Mouse (Mus musculus): Measurements from ENCODE around the gene Fam160b1.

Gene Fam160b1

DNA sequence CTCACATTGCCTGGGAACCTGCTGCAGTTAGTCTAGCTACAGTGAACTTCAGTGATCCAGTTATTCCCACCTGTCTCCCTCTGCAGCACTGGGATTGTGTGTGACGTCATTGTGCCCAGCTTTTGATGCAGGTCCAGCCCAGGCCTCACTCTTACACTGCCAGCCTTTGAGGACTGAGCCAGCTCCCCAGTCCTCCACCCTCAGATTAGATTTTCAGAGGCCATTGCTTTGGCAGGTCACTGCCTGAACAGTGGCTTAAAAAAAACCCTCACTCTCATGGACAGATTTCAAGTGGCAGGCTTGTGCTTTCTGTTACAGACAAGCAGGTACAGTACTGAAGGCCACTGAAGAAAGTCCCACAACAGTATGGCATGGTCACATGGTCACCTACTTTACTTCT lies 15.8 kb upstream of the Fam160b1 start:
- no peak for DNase-seq (ENCODE audit: low spot score in 2 of 2)

GRCm38 (mm10) chr19:57349096-57349495 lies 11.4 kb upstream of the Fam160b1 start:
- no peak for DNase-seq (ENCODE audit: low spot score in 2 of 2)

- DNase-seq (ENCODE audit: low spot score in 2 of 2): no peak
Observed at GRCm38 (mm10) chr19:57352337-57352935, 8.0 kb upstream of the Fam160b1 start.

- no peak for DNase-seq (ENCODE audit: low spot score in 2 of 2)
Observed at GRCm38 (mm10) chr19:57353228-57353627, 7.3 kb upstream of the Fam160b1 start.

GRCm38 (mm10) chr19:57354050-57354449 lies 6.4 kb upstream of the Fam160b1 start:
- no peak for DNase-seq (ENCODE audit: low spot score in 2 of 2)

- no peak for DNase-seq (ENCODE audit: low spot score in 2 of 2)
Observed at GRCm38 (mm10) chr19:57354715-57355114, 5.8 kb upstream of the Fam160b1 start.

GRCm38 (mm10) chr19:57355451-57356251 lies 4.8 kb upstream of the Fam160b1 start:
- DNase-seq (ENCODE audit: low spot score in 2 of 2): no peak

DNA sequence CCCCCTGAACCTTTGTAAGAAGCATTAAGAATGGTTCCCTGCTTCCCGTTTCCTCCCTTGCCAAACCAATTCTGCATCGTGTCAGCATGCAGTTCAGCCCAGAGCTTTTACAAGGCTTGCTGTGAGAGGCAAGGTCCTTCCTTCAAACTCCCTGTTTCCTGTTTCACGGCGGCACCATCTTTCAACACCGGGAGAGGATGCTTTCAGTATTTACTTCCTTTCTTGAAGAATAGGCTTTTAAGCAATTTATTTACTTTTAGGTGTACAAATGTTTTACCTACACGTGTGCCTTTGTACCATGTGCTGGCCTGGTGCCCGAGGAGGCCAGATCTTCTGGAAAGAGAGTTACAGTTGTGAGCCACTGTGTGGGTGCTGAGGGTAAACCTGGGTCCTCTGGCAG lies 4.2 kb upstream of the Fam160b1 start:
- no peak for DNase-seq (ENCODE audit: low spot score in 2 of 2)

DNA sequence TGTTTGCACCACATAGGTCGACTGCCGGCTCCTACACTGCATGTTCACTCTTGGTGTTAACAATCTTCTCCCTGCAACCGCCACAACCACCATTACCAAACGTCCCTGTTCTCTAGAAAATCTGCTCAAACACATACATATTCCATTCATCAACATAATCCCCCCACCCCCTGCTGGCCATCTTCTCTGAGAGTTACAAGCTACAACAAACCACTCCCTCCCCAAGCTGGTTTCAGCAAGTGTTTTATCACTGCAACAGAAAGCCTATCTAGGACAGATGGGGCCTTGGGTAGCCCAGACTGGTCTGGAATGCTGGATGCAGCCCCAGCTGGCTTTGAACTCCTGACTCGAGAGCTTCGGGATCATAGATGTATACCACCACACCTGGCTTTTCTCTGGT lies 3.2 kb upstream of the Fam160b1 start:
- DNase-seq (ENCODE audit: low spot score in 2 of 2): no peak

DNA sequence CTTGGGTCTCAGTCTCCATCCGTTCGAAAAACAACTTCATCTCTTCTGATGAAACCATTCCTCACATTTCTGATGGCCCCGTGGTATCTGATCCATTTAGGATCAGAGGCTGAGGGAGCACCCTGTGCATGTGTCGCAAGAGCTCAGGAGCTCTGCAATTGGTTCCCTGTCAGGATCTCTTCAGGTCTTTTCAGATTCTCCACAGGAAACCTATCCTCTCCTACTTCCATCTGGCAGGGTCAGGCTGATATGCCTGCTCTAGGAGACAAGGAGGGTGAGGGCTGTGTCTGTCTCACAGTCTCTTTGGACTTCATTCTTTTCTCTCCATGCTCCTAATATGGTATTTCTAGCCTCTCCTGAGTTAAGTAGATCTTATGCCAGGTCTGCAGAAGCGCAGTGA lies 2.7 kb upstream of the Fam160b1 start:
- DNase-seq (ENCODE audit: low spot score in 2 of 2): no peak

DNA sequence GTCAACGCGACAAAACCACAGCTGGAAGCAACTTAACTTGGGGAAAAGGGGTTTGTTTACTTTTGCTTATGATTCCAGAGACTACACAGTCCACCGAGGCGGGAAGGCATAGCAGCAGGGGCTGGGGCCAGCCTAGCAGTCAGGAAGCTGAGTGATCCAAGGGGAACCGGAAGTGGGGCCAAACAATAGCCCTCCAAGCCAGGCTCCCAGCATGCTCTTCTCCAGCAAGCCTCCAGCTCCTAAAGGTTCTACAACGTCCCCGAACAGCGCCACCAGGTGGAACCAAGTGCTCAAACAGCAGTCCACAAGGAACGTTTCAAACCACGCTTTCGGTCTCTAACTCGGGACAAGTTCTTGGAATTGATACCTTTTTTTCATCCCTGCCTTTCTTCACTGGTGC lies 2.2 kb upstream of the Fam160b1 start:
- peak; percentile 48 to 78 for DNase-seq (ENCODE audit: low spot score in 2 of 2)

DNA sequence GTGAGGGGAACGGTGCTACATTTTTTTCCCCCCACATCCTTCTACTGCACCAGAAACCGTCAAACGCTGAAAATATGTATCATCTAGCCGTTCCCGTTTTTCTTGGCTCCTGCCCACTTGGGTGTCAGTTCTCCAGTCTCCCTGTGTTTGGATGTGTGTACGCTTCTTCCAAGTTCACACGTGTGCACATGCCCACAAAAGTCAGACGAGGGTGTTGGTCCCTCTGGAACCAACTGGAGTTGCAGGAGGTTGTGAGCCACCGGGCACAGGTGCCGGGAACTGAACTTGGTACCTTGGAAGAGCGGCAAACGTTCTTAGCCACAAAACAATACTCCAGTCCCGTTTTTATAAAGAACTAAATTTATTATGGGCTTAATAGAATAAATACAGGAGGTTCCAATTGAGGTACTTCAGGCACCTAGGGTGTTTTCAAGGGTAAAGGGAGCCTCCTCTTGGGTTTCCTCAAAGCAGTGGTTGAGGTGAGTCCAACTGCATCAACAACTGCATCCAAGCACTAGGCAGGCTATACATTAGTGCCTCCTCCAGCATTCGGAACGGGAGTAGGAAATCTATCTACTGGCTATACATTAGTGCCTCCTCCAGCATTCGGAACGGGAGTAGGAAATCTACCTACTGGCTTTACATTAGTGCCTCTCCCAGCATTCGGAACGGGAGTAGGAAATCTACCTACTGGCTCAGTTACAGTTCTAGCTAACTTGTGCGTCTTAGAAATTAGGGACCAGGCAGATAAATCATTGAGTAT lies 1.5 kb upstream of the Fam160b1 start:
- no peak for DNase-seq (ENCODE audit: low spot score in 2 of 2)

GRCm38 (mm10) chr19:57359701-57360326 lies 666 bp upstream of the Fam160b1 start:
- DNase-seq (ENCODE audit: low spot score in 2 of 2): no peak

- DNase-seq (ENCODE audit: low spot score in 2 of 2): no peak
Observed at GRCm38 (mm10) chr19:57361131-57361938, 855 bp downstream of the Fam160b1 start.

DNA sequence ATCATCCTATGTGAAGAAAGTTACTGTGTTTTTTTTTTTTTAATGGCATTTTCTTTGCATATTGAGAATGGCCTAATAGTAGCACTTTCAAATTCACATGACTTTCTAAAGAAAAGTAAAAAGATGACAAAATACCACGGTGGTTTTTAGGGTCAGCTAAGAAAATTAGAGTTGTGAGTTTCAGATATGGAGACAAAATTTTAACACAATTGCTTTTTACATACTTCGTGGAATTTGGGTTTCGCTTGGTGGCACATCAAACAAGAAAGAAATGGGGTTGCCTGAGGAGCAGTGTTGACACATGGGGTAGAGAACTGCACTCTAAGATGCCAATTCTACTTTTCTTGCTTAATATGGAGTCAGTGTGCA lies 1.4 kb downstream of the Fam160b1 start:
- no peak for DNase-seq (ENCODE audit: low spot score in 2 of 2)

- DNase-seq (ENCODE audit: low spot score in 2 of 2): no peak
Observed at GRCm38 (mm10) chr19:57362586-57362985, 2.1 kb downstream of the Fam160b1 start.

- no peak for DNase-seq (ENCODE audit: low spot score in 2 of 2)
Observed at GRCm38 (mm10) chr19:57363076-57363475, 2.6 kb downstream of the Fam160b1 start.

DNA sequence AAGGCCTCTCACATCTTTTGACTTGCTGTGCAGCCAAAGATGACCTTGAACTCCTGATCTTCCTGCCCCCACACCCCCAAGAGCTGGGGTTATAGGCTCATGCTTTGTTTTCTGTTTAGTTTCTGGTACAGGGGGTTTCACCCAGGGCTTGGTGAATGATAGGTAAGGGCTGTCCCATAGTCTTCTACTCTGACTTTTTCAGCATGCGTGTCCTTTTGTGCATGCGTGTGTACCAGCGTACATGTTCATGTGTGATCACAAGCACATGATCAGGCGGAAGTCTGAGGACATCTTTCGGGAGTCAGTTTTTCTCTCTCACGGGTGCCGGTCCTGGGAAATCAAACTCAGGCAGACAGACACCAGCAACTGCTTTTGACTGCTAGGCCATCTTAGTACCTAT lies 3.1 kb downstream of the Fam160b1 start:
- no peak for DNase-seq (ENCODE audit: low spot score in 2 of 2)

- peak in 1 of 2 experiments; percentile 47 for DNase-seq (ENCODE audit: low spot score in 2 of 2)
Observed at GRCm38 (mm10) chr19:57364942-57365673, 4.6 kb downstream of the Fam160b1 start.

- no peak for DNase-seq (ENCODE audit: low spot score in 2 of 2)
Observed at GRCm38 (mm10) chr19:57366007-57366406, 5.5 kb downstream of the Fam160b1 start.

- no peak for DNase-seq (ENCODE audit: low spot score in 2 of 2)
Observed at GRCm38 (mm10) chr19:57366626-57367025, 6.1 kb downstream of the Fam160b1 start.
